Comparison of ENCODE assay signal across 9 mouse cellular contexts in genomic region chr12:28784355-28784754, GRCm38 (mm10). TPM values are rescaled to one million over a fixed set of nuclear protein-coding genes. Genes with fewer than 3 reads are reported as not detected.
DNase-seq lines count a peak whose midpoint lies in the region; ATAC-seq and TF ChIP-seq lines count a peak whose summit lies in the region.
"Had no signal": no experiment of that assay in that cellular context is flagged by ENCODE, and none has a peak within 500 bp of the region (broad histone marks: within the 10 kb centered on the region; RNA-seq: fewer than 3 reads in every experiment).

No protein-coding gene starts in this region.

- H3K4me2 ChIP-seq in midbrain, embryonic 15.5 days, result no peak overlapping the region
- no peak overlapping the region for H3K4me2 ChIP-seq in forebrain, embryonic 16.5 days (ENCODE audit: low read length)
- H3K4me2 ChIP-seq in kidney, postnatal 0 days (ENCODE audit: low read length), result no peak overlapping the region

- no peak; the same call in 1 of the 2 replicates for ATAC-seq in midbrain, embryonic 15.5 days (replicated peaks)
- peak; percentile 71 for ATAC-seq in forebrain, embryonic 16.5 days
- peak; percentile 61 for ATAC-seq in kidney, postnatal 0 days (replicated peaks; ENCODE audit: low FRiP score, low read depth)

- no peak overlapping the region for H3K9ac ChIP-seq in midbrain, embryonic 15.5 days
- H3K9ac ChIP-seq in forebrain, embryonic 16.5 days (replicated peaks; ENCODE audit: low read depth, low read length), result no peak overlapping the region
- H3K9ac ChIP-seq in kidney, postnatal 0 days (ENCODE audit: low read depth, low read length), result no peak overlapping the region

- DNase-seq in cerebellum, postnatal 10 days, result peak; percentile 66 to 68
- DNase-seq in cerebellum, adult 9-10 months, result no peak
- no peak for DNase-seq in midbrain, embryonic 10.5 days (ENCODE audit: low spot score)
- peak; percentile 52 for DNase-seq in kidney, postnatal 0 days (ENCODE audit: low spot score)
- peak; percentile 21 for DNase-seq in naive thymus-derived CD4-positive, alpha-beta T cell, adult 2 months (ENCODE audit: low read depth)
- DNase-seq in spleen, postnatal 4 days (ENCODE audit: low spot score in 2 of 2), result no peak

- H3K36me3 ChIP-seq in midbrain, embryonic 10.5 days, result no peaks in the 10 kb centered on the region
- no peaks in the 10 kb centered on the region for H3K36me3 ChIP-seq in midbrain, embryonic 15.5 days (replicated peaks)
- no peaks in the 10 kb centered on the region for H3K36me3 ChIP-seq in forebrain, embryonic 16.5 days (ENCODE audit: control insufficient read depth, insufficient read depth)
- H3K36me3 ChIP-seq in kidney, postnatal 0 days (ENCODE audit: insufficient read depth, low read length), result no peaks in the 10 kb centered on the region

- 40% methylated on average over 4 of the region's 4 CpGs for WGBS in midbrain, embryonic 10.5 days
- WGBS in midbrain, embryonic 15.5 days, result 35% methylated on average over 4 of the region's 4 CpGs
- WGBS in forebrain, embryonic 16.5 days, result 26% methylated on average over 4 of the region's 4 CpGs
- 22% methylated on average over 4 of the region's 4 CpGs for WGBS in kidney, postnatal 0 days

- H3K9me3 ChIP-seq in midbrain, embryonic 10.5 days (replicated peaks), result no peaks in the 10 kb centered on the region
- no peaks in the 10 kb centered on the region for H3K9me3 ChIP-seq in midbrain, embryonic 15.5 days
- no peaks in the 10 kb centered on the region for H3K9me3 ChIP-seq in forebrain, embryonic 16.5 days (ENCODE audit: control insufficient read depth, low read length)
- no peaks in the 10 kb centered on the region for H3K9me3 ChIP-seq in kidney, postnatal 0 days (replicated peaks; ENCODE audit: low read length)

- peak overlapping the region; percentile 69 for H3K27ac ChIP-seq in midbrain, embryonic 10.5 days (replicated peaks)
- H3K27ac ChIP-seq in midbrain, embryonic 15.5 days, result no peak overlapping the region
- no peak overlapping the region for H3K27ac ChIP-seq in forebrain, embryonic 16.5 days (ENCODE audit: low read length)
- H3K27ac ChIP-seq in kidney, postnatal 0 days, result peak overlapping the region; percentile 81

- TF ChIP-seq CTCF in kidney, postnatal 0 days (IDR thresholded peaks at IDR 0.05; ENCODE audit: low read depth), result peak; percentile 61

- H3K4me3 ChIP-seq in midbrain, embryonic 10.5 days, result no peak overlapping the region
- no peak overlapping the region for H3K4me3 ChIP-seq in midbrain, embryonic 15.5 days
- H3K4me3 ChIP-seq in forebrain, embryonic 16.5 days (replicated peaks; ENCODE audit: low read length), result no peak overlapping the region
- no peak overlapping the region for H3K4me3 ChIP-seq in kidney, postnatal 0 days (replicated peaks; ENCODE audit: low read depth, low read length)
- H3K4me3 ChIP-seq: erythroblast, embryonic 14.5 days had no signal

- H3K27me3 ChIP-seq in midbrain, embryonic 10.5 days (ENCODE audit: low read depth, poor library complexity, severe bottlenecking), result no peaks in the 10 kb centered on the region
- H3K27me3 ChIP-seq in midbrain, embryonic 15.5 days (replicated peaks), result no peaks in the 10 kb centered on the region
- no peaks in the 10 kb centered on the region for H3K27me3 ChIP-seq in forebrain, embryonic 16.5 days (replicated peaks; ENCODE audit: control insufficient read depth, insufficient read depth, low read length)
- H3K27me3 ChIP-seq in kidney, postnatal 0 days (ENCODE audit: insufficient read depth, low read length), result no peaks in the 10 kb centered on the region

- peaks cover 70% of the 10 kb centered on the region for H3K4me1 ChIP-seq in midbrain, embryonic 10.5 days
- peaks cover 10% of the 10 kb centered on the region for H3K4me1 ChIP-seq in midbrain, embryonic 15.5 days
- peaks cover 10% of the 10 kb centered on the region for H3K4me1 ChIP-seq in forebrain, embryonic 16.5 days (replicated peaks; ENCODE audit: control insufficient read depth, insufficient read depth, low read length)
- H3K4me1 ChIP-seq in kidney, postnatal 0 days (replicated peaks; ENCODE audit: insufficient read depth, low read length), result peaks cover 16% of the 10 kb centered on the region

RNA-seq across cellular contexts. Expression of gene Eipr1, which starts 32.8 kb away (rescaled TPM):
- polyA plus RNA-seq in midbrain, embryonic 10.5 days (2016; fragmentation: Nextera tagmentation; extraction: Ambion mirVana), result 45.5 and 48.0 TPM in 2 replicates
- polyA plus RNA-seq in midbrain, embryonic 15.5 days (2015; fragmentation: Nextera tagmentation; extraction: Ambion mirVana), result 79.2 and 85.6 TPM in 2 replicates
- 75.9 and 79.3 TPM in 2 replicates for polyA plus RNA-seq in forebrain, embryonic 16.5 days (2015; fragmentation: Nextera tagmentation; extraction: Ambion mirVana)
- 34.8 and 35.3 TPM in 2 replicates for polyA plus RNA-seq in kidney, postnatal 0 days (2015; fragmentation: Nextera tagmentation; extraction: Ambion mirVana)

RNA-seq across cellular contexts. Expression of gene Trappc12, which starts 34.1 kb away (rescaled TPM):
- polyA plus RNA-seq in midbrain, embryonic 10.5 days (2016; fragmentation: Nextera tagmentation; extraction: Ambion mirVana), result 36.3 and 40.1 TPM in 2 replicates
- polyA plus RNA-seq in midbrain, embryonic 15.5 days (2015; fragmentation: Nextera tagmentation; extraction: Ambion mirVana), result 46.4 and 46.7 TPM in 2 replicates
- polyA plus RNA-seq in forebrain, embryonic 16.5 days (2015; fragmentation: Nextera tagmentation; extraction: Ambion mirVana), result 47.0 and 50.0 TPM in 2 replicates
- 29.5 TPM in 2 replicates for polyA plus RNA-seq in kidney, postnatal 0 days (2015; fragmentation: Nextera tagmentation; extraction: Ambion mirVana)

Comparison
In these comparisons a context has a peak if more than half of its experiments do, and no peak if none do; other contexts are left out.
1. DNase-seq: peak in cerebellum, postnatal 10 days (2 of 2), kidney, postnatal 0 days (single experiment) and naive thymus-derived CD4-positive, alpha-beta T cell, adult 2 months (single experiment); none in cerebellum, adult 9-10 months (single experiment), midbrain, embryonic 10.5 days (single experiment) and spleen, postnatal 4 days (0 of 2).
2. H3K27ac ChIP-seq: peak in midbrain, embryonic 10.5 days (single experiment) and kidney, postnatal 0 days (single experiment); none in midbrain, embryonic 15.5 days (single experiment) and forebrain, embryonic 16.5 days (single experiment).